16 mouse cellular contexts compared by ENCODE assay signal in genomic region chr4:109134955-109135354, GRCm38 (mm10).
"Had no signal": no experiment of that assay in that cellular context is flagged by ENCODE, and none has a peak within 500 bp of the region (broad histone marks: within the 10 kb centered on the region; RNA-seq: fewer than 3 reads in every experiment).

No protein-coding gene starts in this region.

- H3K27me3 ChIP-seq: limb, embryonic 12.5 days; liver, embryonic 13.5 days; lung, embryonic 15.5 days; megakaryocyte, embryonic 14.5 days; midbrain, embryonic 15.5 days had no signal

- H3K4me1 ChIP-seq: limb, embryonic 12.5 days; liver, embryonic 13.5 days; lung, embryonic 15.5 days; midbrain, embryonic 15.5 days had no signal

- DNase-seq: kidney, postnatal 10 days; kidney, postnatal 4 days; liver; liver, embryonic 13.5 days; liver, postnatal 0 days; lung, postnatal 14 days; right cerebral cortex, postnatal 14 days; thymus, adult 18-20 months; thymus, postnatal 14 days had no signal

- H3K36me3 ChIP-seq: liver, embryonic 13.5 days; lung, embryonic 15.5 days; midbrain, embryonic 15.5 days had no signal

- H3K9ac ChIP-seq: limb, embryonic 12.5 days; liver, embryonic 13.5 days; liver, postnatal 0 days; lung, embryonic 15.5 days; midbrain, embryonic 15.5 days had no signal

- H3K4me2 ChIP-seq: limb, embryonic 12.5 days; liver, embryonic 13.5 days; lung, embryonic 15.5 days; midbrain, embryonic 11.5 days; midbrain, embryonic 15.5 days had no signal

- H3K4me3 ChIP-seq: layer of hippocampus, adult 2 months; limb, embryonic 12.5 days; liver, embryonic 13.5 days; lung, embryonic 15.5 days; megakaryocyte, embryonic 14.5 days; midbrain, embryonic 15.5 days had no signal

- ATAC-seq: liver, postnatal 0 days; midbrain, embryonic 15.5 days had no signal

- H3K27ac ChIP-seq: layer of hippocampus, adult 2 months; limb, embryonic 12.5 days; liver, embryonic 13.5 days; lung, embryonic 15.5 days; macrophage; midbrain, embryonic 15.5 days had no signal

- H3K9me3 ChIP-seq: limb, embryonic 12.5 days; liver, embryonic 13.5 days; lung, embryonic 15.5 days; megakaryocyte, embryonic 14.5 days; midbrain, embryonic 15.5 days had no signal
